Mouse (Mus musculus): ENCODE data around the gene Fgd3.
A peak's percentile ranks its signal among the peaks of the same experiment; 100 is the strongest.

The Fgd3 gene

DNA sequence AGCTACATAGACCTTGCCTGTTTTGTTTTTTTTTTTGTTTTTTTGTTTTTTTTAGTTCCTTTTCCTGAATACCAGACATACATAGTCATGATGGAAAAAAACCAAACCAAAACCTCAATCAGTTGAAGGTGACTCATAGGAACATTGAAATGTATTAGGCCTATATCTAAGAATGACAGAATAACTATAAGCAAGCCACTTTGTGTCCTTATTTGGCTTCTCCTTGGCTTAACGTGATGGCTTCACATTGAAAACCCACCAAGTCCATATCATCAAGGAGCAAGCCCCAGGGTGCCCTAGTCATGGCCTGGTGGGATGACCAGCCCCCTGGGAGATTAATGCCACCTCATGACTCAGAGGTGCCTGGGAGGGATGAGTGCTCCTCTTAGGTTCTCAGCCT is 19.3 kb downstream of the Fgd3 start:
- no peak for DNase-seq (ENCODE audit: low spot score)

DNA sequence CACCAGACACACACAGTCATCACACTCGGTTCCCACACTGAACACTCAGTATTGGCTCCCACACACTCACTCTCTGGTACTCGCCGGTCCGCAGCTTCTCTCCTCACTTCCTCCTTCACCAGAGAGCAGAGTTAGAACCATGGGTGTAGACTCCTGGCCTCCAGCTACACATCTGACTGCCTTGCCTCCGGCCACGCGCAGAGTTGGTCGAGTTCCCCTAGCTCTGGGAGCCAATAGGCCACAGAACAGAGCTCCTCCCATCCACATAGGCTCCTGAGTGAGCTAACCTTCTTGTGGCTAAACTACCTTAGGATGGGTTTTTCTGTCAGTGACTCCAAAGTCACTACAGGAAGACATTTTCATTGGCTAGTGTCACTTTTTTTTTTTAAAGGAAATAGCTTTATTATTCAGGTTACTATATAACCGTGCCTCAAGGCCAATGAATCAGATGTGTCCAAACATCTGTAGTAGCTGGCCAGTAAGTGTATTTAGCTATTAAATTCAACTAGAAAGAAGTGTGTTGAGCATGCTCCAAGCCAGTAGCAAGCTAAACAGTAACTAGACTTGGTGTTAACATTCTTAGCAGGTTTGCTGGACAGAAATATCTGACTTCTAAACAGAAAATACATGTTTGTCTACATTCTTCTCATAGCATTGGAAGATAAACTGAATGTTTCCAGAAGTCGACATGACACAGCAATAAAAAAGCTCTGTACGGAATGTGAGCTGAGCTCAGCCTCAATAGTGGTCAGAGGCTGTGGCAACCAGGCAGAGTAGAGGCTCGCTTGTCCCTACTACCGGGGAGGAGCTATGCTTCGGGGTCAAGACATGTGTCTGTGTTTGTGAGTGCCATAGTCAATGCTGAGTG is 21.4 kb downstream of the Fgd3 start:
- DNase-seq (ENCODE audit: low spot score) = no peak

DNA sequence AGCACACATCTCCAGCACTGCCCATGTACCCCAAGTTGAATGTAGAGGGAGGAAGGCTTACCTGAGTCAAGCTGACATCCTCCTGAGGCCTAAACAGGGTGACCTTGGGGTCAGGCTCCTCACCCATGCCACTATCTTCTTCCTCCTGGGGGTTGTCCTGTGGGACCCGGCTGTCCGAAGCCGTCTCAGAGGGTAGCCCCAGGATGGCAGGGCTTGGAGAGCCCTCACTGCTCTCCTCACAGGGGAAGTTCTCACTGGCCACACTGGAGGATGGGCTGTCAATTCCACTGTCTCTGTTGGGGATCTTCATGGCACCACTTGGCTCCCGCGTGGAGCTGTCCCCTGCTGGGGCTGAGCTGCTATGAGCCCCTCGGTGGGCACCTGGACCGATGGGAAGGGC is 23.8 kb downstream of the Fgd3 start:
- DNase-seq (ENCODE audit: low spot score) = no peak

DNA sequence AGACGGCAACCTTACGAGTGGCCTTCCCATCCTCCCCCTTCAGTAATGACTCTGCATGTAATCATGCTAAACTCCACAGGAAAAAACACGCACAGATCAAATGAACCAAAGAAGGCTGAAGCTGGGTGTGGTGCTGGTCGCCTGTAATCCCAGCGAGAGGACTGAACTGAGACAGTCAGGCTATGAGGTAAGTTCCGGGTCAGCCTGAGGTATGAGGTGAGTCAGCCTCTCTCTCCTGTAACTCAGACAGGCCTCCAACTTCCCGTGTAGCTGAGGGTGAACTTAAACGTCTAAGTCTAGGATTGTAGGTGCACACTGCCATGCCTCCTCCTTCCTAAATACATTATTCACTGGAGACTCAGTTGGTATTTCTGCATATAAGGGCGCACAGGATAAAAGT is 26.0 kb downstream of the Fgd3 start:
- DNase-seq (ENCODE audit: low spot score) = no peak

DNA sequence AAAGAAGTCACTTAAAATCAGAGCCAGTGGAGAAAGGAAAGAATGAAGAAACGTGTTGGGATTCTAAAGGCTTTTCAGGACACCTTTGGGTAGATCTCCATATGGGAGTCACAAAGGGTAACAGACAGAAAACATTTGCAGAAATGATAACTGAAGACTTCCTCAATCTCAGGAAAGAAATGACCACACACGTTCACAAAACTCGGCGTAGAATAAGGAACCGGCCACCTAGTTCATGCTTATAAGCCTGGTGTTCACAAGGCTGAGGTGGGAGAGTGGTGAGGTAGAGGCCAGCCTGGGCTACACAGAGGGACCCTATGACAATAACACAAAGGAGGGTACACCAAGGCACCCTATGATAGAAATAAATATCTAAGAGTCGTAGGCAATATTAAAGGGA is 28.2 kb downstream of the Fgd3 start:
- DNase-seq (ENCODE audit: low spot score) = no peak

DNA sequence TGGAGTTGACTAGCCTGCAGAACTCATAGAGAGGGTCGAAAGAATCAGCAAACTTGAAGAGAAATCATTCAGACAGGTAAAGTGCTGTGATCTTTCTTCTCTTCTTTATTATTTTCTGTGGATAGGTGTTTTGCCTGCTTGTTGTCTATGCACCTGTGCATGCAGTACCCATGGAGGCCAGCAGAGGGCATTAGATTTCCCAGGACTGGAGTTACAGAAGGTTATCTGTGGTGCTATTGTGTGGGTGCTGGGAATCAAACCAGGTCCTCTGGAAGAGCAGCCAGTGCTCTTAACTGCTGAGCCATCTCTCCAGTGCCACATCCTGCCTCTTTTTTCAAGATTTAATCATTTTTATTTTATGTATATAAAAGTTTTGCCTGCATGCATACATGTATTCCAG is 28.7 kb downstream of the Fgd3 start:
- DNase-seq (ENCODE audit: low spot score) = peak; percentile 64

DNA sequence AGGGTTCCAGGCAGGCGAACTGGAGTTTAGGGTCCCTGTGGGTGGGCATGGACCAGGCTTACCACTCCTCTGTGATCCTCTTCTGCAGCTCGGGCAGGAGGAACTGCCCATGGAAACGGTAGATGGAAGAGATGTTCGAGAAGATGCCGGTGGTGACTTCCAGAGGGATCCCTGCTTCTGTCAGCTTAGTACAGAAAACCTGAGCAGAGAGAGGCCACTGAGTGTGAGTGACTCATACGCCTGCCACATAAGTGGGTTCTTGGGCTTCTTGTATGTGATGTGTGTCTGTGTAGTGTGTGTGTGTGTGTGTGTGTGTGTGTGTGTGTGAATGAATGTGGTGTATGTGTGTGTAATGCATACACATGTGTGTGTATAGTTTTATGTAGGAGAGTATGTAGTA is 32.9 kb downstream of the Fgd3 start:
- no peak for DNase-seq (ENCODE audit: low spot score)

DNA sequence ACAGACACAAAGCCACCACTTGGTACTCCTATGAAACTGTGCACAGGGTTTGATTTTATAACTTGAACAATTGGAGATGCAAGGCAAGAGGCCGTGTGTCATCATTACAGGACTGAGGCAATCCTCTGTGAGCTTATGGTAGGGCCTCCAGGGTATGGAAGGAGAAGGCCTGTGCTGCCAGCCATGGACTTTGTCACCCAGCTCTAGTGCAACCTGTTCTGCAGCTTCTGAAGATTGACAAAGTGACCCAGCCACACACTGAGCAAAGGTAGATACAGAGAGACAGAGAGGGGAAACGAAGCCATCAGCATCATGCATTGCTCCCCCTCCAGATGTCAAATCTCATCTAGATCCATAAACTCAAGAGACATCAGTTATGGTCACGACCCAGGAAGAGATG is 33.4 kb downstream of the Fgd3 start:
- no peak for DNase-seq (ENCODE audit: low spot score)

DNA sequence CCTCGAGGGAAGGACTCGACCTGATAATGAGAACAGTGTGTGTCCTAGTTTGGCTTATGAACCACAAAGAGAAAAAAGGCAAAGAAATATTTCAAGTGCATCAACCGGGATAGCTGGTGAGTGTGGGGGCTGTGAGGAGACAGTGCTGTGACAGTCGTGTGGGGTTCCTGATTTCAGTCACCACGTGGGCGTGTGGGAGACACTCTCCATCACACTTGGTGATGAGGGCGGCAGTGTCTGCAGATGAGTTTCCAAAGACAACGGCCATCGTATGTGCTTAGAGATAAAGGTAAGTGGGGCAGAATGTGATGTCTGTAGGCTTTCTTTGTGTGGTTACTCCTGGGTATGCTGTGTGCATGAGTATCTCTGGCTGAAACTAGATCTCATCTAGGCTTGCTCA is 36.4 kb downstream of the Fgd3 start:
- DNase-seq (ENCODE audit: low spot score) = peak; percentile 54

DNA sequence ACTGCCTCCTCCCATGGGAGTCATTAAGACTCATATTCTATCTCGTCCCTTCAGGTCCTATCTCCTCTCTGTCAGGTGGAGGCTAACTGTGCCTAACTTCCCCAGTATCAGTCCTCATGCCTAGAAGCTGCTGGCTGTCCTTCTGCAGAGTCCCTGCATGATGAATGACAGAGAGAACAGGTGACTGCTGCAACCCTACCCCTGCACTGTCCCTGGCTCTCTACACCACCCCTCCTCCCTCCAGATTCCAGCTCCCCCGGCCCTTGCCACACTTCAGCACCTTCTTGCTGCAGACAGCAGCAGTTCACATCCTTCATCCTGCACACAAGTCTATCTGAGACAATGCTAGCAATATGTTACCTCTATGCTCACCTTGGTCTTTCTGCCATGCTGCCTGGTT is 37.9 kb downstream of the Fgd3 start:
- DNase-seq (ENCODE audit: low spot score) = no peak

DNA sequence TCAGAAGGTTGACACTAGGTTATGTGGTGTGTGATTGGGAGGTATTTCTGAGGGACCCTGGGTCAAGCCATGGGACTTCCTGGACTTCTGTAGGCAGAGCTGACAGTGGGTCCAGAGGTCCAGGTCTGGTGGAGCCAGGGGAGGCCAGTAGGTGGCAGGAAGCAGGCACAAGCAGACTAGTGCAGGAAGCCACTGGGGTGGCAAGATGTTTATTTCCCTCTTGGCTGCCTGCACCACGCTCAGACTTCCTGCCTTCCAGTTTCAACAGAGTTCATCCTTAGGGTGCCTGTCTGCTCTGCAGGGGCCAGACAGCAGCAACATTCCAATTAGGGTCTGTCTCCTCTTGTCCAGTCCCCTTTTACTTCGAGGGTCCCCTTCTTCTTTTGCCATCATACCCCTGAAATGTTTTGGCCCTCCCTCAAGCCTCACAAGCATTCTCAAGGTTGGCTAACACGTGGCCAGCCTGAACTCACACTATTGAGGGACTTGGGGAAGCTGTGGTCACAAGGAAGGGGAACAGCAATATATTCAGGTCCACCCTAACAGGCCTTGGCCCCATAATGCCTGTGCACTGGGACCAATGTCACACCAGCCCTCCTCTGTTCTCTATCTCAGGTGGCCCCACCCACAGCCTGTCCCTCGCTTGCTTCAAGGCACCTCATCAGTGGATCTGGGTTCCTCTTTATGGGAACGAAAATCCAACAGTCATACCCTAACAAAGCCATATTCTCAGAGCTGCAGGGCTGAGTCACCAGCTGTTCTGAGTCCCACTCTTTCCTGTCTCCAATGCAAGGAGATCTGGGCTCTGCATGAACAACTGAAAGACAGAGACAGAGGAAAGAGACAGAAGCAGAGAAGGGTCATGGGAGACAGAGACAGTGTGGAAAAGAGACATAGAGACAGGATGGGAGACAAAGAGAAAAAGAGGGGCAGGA is 48.0 kb downstream of the Fgd3 start:
- DNase-seq (ENCODE audit: low spot score) = no peak

DNA sequence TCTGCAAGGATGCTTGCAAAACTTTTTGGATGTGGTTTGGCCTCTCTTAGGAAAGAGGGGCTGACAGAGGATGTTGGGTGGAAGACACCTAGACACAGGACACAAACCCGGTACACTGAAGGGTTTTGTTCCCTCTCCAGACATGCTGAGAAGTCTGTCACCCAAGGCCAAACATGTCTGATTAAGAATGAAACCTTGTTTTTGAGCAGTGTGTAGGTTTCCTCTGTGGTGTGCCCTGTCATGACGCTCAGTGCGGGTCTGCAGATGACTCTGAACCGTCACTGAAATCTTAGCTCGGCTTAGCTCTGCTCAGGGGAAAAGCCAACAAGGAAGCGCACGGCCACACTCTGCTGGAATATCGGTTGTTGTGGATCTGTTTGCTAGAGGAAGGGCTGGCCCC is 49.6 kb downstream of the Fgd3 start:
- DNase-seq (ENCODE audit: low spot score) = no peak

DNA sequence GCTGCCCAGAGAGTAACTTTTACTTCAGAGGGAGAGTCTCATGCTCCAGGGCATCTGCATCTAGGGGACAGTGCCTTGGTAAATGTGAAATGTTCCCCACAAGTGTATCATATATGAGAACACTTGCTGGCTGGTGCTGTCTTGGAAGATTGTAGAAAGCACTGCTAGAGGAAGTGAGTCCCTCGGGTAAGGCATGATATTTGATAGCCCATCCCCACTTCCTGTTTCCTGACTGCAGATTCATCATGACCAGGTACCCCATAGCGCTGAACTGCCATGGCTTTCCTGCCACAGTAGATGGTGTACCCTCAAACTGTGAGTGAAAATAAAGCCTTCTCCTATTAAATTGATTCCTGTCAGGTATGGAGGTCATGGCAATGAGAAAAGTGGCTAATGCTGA is 52.5 kb downstream of the Fgd3 start:
- DNase-seq (ENCODE audit: low spot score) = no peak

DNA sequence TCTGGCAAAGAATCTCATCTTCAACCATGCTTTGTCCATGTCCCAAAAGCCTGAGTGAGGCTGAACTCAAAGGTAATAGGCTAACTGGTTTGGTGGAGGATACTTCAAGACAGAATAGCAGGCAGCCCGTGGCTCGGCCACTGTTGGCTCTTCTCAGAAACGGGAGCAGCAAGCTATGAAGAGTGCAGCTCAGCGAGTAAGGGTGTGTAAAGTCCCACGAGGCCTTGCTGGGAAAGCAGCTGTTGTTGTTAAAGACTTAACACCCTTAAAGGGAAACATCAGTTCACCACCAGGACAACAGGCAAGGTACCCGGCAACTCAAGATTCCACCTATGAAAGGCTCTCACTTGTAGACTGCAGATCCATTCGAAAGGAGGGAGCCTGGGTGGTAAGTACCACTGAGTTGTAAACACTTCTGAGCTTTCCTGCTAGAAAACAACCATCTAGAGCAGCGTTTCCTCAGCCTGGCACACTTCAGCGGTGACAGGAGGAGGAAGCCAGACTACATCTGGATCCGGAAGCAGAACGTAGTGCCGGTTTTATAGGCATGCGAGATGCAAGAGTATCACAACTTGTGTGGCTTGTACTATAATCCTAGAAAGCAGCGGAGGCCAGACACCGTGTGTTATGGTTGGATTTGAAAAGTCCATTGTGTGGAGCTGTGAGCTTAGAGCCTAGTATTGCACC is 59.9 kb downstream of the Fgd3 start:
- DNase-seq (ENCODE audit: low spot score) = no peak

DNA sequence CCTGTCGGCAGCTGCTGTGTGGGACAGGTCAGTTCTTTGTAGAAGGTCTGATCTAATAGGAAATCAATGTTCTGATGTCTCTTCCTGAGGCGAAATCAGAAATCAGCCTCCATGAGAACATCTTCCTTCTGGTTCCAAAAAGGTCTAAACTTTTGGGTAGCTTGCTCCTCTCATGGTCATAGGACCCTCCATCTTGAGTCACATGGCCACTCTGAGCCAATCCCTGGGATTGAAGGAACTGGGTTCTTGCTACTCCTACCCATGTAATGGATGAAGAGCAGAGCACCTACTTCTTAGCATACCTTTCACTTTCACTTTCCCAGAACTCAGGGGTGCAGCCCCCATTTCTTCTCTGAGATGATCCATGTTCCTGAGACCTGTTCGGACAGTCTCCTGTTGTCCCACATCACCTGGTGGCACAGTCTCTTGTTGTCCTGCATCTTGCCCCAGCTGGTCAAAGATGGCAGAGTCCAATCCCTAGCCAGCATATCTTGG is 62.2 kb downstream of the Fgd3 start:
- DNase-seq (ENCODE audit: low spot score) = no peak

DNA sequence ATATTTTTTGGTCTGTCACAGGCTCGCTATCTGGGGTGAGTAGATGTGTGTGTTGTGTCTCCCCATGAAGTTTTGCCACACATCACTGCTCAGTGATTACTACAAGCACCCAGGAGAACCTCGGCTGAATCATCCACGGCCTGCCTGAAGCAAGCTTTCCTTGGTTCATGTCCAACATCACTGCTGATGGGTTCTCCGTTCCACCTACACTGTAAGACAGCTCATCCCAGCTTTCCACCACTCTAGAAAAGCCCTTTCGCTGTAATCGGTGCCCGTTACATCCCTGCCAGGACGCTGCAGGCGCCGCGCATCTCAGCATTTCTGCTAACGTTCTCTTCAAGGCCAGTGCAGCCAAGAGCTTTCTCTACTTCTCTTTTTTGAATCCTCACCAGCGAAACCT is 67.4 kb downstream of the Fgd3 start:
- DNase-seq (ENCODE audit: low spot score) = no peak

DNA sequence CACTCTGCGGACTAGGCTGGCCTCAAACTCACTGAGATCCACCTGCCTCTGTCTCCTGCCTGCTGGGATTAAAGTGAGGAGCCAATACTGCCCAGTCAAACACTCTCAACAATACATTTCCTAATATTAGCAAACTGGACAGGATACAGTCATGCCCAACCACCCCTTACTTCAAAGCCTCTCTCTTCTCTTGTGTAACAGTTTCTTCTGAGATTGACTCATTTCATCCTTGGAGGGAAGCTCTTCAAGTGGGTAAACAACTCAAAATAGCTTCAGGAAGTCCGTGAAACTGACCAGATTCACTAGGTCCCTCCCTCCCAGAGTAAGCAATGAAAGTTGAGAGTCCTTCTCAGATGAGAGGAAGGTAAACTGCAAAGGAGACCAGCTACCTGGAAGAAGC is 68.0 kb downstream of the Fgd3 start:
- no peak for DNase-seq (ENCODE audit: low spot score)

DNA sequence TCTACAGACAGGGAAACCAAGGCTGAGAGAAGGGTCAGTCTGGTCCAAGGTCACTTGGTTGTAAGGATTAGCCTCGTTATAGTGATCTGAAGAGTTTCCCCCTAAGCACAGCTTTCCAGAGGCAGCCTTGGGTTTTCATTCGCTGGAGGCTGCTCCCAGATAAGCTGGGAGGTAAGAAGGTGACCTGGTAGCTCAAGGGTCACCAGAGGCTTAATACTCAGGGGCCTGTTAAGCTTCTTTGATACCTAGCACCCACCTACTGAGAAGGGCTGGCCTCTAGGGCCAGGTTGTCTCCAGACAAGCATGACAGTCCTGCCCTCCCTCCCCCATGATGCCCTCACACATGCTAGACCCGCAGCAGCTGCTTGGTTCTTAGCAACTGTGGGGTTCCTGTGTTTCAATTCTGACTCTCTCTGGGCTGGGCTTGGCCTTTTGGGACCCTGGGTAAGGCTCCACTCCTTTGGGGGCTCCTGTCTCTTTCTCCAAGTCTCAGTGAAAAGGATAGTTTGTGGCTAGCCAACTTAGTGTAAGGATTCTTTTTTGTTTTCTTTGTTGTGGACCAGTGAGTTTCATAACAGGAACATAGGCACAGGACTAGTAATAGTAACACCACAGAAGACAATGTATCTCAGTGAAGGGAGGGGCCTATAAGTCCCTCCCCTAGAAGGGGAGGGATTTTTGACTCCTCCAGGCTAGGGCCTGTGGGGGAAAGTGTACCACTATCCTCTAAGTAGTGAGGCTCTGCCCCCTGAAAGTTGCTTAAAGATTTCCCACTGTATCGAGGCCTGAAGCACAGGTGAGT is 69.2 kb downstream of the Fgd3 start:
- DNase-seq (ENCODE audit: low spot score) = no peak

DNA sequence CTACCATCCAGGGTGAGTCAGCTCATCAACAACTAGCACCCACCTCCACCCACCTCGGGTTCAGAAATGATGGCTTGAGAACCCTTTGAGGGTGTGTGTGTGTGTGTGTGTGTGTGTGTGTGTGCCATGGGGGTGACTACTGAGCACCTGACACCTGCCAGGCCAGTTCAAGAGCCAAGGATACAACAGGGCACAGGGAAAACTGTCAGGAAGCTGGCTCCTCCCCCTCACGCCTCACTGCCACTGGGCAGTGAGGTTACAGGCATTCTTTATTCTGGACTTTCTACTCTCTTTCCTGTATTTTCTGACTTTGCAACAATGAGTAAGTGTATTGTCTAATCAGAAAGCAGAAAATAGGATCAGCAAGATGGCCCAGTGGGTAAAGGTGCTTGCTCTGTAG is 70.5 kb downstream of the Fgd3 start:
- no peak for DNase-seq (ENCODE audit: low spot score)

DNA sequence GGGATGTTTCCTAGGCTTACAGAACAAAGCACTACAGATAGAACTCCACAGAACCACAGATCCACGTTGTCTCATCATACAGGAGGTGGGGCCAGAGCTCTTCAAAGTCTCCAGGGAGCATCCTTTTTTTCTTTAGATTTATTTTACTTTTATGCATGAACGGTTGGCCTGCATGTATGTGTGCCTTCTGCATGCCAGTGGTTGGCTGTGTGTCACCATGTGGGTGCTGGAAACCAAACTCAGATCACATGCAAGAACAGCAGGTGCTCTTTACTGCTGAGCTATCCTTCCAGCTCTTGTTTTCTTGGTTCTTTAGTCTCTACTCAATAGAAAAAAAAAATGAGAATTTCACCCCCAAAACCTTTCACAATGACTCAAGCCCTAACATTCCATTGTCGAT is 71.2 kb downstream of the Fgd3 start:
- no peak for DNase-seq (ENCODE audit: low spot score)

DNA sequence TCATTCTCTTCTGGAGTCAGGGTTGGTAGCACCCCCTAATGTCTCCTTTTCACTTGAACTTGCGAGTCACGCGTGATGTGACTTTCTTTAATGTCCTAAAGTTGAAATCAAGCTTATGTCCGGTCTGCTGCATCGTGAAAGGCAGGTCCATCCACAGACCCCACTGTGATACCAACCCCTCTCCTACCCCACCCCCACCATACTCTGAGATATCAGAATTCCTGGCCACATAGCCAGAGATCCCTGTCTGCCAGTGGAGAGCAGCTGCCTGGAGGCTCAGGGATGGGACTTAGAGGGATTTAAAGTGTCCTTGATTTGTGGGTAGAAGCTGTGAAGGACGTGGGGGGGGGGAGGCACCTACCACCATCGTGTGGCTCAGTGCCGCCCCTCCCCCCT is 71.6 kb downstream of the Fgd3 start, which contains the start of gene Susd3:
Susd3 (minus strand) TSS at position 240 of the 396 bp plus-strand sequence.
- no peak for DNase-seq (ENCODE audit: low spot score)
